Mouse (Mus musculus) limb, embryonic 15.5 days (tissue): ENCODE data around the gene Dnttip1. TPM values are rescaled to one million over a fixed set of nuclear protein-coding genes. Genes with fewer than 3 reads are reported as not detected.

Source experiments
- ATAC-seq: fragments of 200-750 bp; cut with Nextera tagmentation; 2 replicates; pipeline ENCODE4 v1.8.0; 2017; ENCODE audit warnings: low read depth, moderate TSS enrichment; ENCODE audit not compliant: insufficient number of reproducible peaks, low FRiP score, low TSS enrichment
- H3K27ac ChIP-seq: fragments of 300-500 bp; sonication (generic); 2 replicates; pipeline ENCODE4 v1.5.1; 2015; ENCODE audit warnings: moderate library complexity, mild to moderate bottlenecking, inconsistent platforms
- H3K27me3 ChIP-seq: fragments of 300-500 bp; sonication (generic); 2 replicates; pipeline ENCODE4 v1.6.1; 2015; ENCODE audit warnings: inconsistent platforms
- H3K36me3 ChIP-seq: fragments of 300-500 bp; sonication (generic); 2 replicates; pipeline ENCODE4 v1.6.1; 2015; ENCODE audit warnings: inconsistent platforms
- H3K4me1 ChIP-seq: fragments of 300-500 bp; sonication (generic); 2 replicates; pipeline ENCODE4 v1.6.1; 2015; ENCODE audit warnings: inconsistent platforms
- H3K4me2 ChIP-seq: fragments of 300-500 bp; sonication (generic); 2 replicates; pipeline ENCODE4 v1.6.1; 2015; ENCODE audit warnings: mild to moderate bottlenecking, inconsistent platforms
- H3K4me3 ChIP-seq: fragments of 300-500 bp; sonication (generic); 2 replicates; pipeline ENCODE4 v1.5.1; 2015; ENCODE audit warnings: mild to moderate bottlenecking, inconsistent platforms
- H3K9ac ChIP-seq: fragments of 300-500 bp; sonication (generic); 2 replicates; pipeline ENCODE4 v1.6.1; 2015; ENCODE audit warnings: inconsistent platforms
- H3K9me3 ChIP-seq: fragments of 300-500 bp; sonication (generic); 2 replicates; pipeline ENCODE4 v1.6.1; 2016; ENCODE audit warnings: inconsistent platforms
- WGBS: fragments of 180-500 bp; shearing (Covaris S2); methylation state at CpG from one replicate; pipeline ENCODE4 v1.1.7; 2015; 5-methylcytosine and 5-hydroxymethylcytosine counted together
- polyA plus RNA-seq: library from polyadenylated mRNA; unstranded; fragments of >200 nt; fragmentation: Nextera tagmentation; extraction: Ambion mirVana; gene quantifications from 2 replicates; pipeline ENCODE4 v1.2.1, GENCODE M21; 2015

Dnttip1 gene
- polyA plus RNA-seq, 1 experiment from 2014 or later = 61.0 TPM

DNA sequence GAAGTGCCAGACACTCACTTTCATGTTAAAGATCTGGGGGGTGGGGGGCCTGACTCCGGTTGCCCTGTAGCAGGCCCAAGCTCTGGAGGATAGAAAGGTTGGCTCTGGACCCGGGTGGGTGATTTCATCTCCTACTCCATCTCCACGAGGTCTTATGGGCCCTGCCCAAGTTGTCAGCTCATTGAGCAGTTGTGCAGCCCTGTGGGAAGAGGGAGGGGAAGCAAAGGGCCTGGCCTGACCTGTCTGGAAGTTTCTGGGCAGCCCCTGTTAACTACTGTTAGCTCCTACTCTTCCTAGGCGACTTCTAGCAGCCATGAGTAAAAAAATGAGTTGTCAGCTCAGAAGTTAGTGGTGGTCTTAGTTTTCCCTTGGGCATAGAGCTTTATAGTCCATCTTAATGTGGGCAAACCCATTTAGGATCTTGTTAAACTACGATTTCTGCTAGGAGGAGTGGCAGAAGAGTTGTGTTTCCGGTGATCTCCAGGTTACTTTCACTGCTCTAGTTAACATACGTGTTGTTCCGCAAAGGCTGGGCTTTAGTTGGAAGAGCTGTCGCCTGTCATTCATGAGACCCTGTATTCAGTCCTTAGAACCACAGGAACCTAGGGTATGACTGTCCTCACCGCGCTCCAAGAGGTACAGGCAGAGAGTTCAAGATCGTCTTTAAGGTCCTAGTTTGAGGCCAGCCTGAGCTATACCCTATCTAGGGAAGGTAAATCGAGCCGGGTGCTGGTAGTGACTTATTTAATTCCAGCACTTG is 27.6 kb downstream of the Dnttip1 start:
- Histone ChIP-seq H3K36me3 (peaks cover 17% of the 10 kb centered on the region; the same call in 1 of the 2 replicates), H3K9me3 (no peaks in the 10 kb centered on the region), H3K9ac (no peak overlapping the region), H3K4me1 (peaks cover 26% of the 10 kb centered on the region), H3K4me2 (no peak overlapping the region), H3K27me3 (no peaks in the 10 kb centered on the region), H3K27ac (peak overlapping the region; percentile 8; the same call in 1 of the 2 replicates), H3K4me3 (no peak overlapping the region)
- no peak for ATAC-seq
- WGBS = 74% methylated on average over 14 of the region's 14 CpGs

DNA sequence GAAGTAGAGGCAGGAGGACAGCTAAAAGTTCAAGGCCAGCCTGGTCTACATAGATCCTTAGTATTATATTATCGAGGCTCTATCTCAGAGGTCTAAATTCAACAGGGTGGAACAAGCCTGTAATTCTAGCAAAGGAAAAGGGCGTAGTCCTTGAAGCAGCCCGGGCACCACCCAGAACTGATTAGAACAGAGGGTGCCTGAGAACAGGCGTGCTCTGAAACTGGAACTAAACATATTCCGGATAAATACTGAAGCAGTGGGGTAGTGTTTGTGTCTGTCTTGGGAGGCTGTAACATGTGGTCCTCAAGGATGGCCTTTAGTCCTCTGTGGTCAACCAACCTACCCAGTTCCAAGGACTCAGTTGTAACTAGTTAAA is 28.2 kb downstream of the Dnttip1 start:
- Histone ChIP-seq H3K4me3 (no peak overlapping the region), H3K4me2 (no peak overlapping the region), H3K9ac (no peak overlapping the region), H3K4me1 (peaks cover 26% of the 10 kb centered on the region), H3K36me3 (peaks cover 16% of the 10 kb centered on the region; the same call in 1 of the 2 replicates), H3K27ac (peak overlapping the region; percentile 8; the same call in 1 of the 2 replicates), H3K9me3 (no peaks in the 10 kb centered on the region), H3K27me3 (no peaks in the 10 kb centered on the region)
- ATAC-seq = no peak
- WGBS = 82% methylated on average over 5 of the region's 5 CpGs

DNA sequence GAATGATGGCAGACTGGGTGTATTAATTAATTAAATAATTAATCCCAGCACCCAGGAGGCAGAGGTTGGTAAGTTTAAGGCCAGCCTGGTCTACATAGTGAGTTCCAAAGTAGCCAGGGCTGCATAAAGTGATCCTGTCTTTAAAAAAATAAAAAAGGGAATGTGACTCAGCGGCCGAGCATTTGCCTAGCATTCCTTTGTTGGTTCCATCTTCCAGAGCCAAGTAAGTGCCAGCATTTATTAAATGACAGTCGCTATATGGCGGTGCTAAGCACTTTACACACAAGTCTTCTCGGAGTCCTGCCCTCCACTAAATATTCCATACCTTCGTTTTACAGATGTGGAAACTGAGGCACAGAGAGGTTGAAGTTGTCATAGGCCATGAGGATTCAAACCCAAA is 30.3 kb downstream of the Dnttip1 start:
- Histone ChIP-seq H3K4me3 (no peak overlapping the region), H3K9me3 (no peaks in the 10 kb centered on the region), H3K9ac (no peak overlapping the region), H3K4me2 (no peak overlapping the region), H3K36me3 (peaks cover 16% of the 10 kb centered on the region; the same call in 1 of the 2 replicates), H3K27ac (no peak overlapping the region), H3K4me1 (peaks cover 12% of the 10 kb centered on the region), H3K27me3 (no peaks in the 10 kb centered on the region)
- no peak for ATAC-seq
- WGBS = 89% methylated on average over 6 of the region's 6 CpGs

DNA sequence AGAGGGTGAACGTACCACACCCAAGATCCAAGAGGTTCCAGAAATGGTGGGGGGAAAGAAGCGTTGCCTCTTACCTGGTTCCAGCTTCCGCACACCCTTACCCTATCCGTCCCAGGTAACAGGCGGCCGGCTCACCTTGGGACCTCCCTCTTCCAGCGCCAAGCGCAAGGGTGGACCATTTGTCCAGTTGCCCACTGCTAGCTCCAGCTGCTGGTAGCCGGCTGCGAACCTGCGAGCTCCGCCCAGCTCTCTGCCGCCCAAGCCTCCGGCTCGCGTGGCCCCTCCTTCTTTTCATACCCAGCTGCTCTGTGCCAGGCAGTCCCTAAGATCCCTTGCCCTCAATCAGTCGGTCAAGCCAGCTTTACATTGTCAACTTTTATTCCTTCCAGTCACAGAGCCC is 31.0 kb downstream of the Dnttip1 start:
- Histone ChIP-seq H3K27ac (no peak overlapping the region), H3K27me3 (no peaks in the 10 kb centered on the region), H3K36me3 (peaks cover 12% of the 10 kb centered on the region; the same call in 1 of the 2 replicates), H3K4me3 (no peak overlapping the region), H3K4me1 (peaks cover 6% of the 10 kb centered on the region), H3K9me3 (no peaks in the 10 kb centered on the region), H3K9ac (no peak overlapping the region), H3K4me2 (no peak overlapping the region)
- ATAC-seq = no peak
- 62% methylated on average over 17 of the region's 17 CpGs for WGBS

DNA sequence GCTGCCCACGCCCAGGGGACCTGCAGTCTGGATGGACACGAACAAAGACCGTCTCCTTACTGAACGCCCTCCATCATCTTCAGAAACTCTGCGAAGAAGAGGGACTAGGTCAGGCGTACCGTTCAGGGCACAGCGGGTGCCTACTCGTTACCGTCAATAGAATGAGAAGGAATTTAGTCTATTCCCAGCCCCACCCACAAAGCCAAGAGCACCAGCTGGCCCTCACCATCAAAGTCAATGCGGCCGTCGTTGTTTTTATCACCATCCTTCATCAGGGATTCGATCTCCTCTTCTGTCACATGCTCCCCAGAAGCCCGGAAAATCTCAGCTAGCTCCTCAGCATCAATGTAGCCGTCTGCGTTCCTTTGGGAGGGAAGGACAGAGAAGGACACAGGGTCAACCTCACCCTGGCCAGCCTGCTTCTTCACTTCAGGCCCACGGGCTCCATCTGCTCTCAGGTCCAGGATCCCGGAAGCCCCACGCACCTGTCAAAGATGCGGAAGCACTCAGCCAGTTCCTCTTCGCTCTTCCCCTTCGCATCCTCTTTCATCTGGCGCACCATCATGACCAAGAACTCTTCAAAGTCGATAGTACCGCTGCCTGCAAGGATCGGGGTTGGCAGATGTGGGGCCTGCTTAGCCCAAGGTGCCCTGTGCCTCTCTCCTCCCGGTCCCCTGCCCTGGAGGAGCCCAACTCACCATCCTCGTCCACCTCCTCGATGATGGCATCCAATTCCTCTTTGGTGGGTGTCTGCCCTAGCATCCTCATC is 31.6 kb downstream of the Dnttip1 start:
- peaks cover 6% of the 10 kb centered on the region; the same call in 1 of the 2 replicates for H3K36me3 ChIP-seq
- no peak for ATAC-seq
- no peaks in the 10 kb centered on the region for H3K9me3 ChIP-seq
- H3K4me1 ChIP-seq = no peaks in the 10 kb centered on the region
- 81% methylated on average over 30 of the region's 30 CpGs for WGBS
- H3K27ac ChIP-seq = no peak overlapping the region
- no peak overlapping the region for H3K4me2 ChIP-seq
- H3K9ac ChIP-seq = no peak overlapping the region
- no peak overlapping the region for H3K4me3 ChIP-seq
- H3K27me3 ChIP-seq = no peaks in the 10 kb centered on the region

DNA sequence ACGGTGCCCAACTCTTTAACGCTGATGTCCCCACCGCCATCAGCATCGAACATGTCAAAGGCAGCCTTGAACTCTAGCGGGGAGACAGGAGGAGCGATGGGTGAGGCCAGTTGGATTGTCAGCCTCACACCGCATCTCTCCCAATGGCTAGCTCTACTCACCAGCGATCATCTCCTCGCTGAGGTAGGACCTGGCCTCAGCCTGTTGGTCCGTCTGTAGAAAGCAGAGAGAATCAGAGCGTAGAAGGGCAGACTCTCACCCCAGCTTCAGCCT is 32.2 kb downstream of the Dnttip1 start:
- WGBS = 88% methylated on average over 11 of the region's 11 CpGs
- no peak for ATAC-seq
- Histone ChIP-seq H3K9me3 (no peaks in the 10 kb centered on the region), H3K4me1 (no peaks in the 10 kb centered on the region), H3K27me3 (no peaks in the 10 kb centered on the region), H3K27ac (no peak overlapping the region), H3K4me2 (no peak overlapping the region), H3K4me3 (no peak overlapping the region), H3K9ac (no peak overlapping the region), H3K36me3 (peaks cover 4% of the 10 kb centered on the region; the same call in 1 of the 2 replicates)

DNA sequence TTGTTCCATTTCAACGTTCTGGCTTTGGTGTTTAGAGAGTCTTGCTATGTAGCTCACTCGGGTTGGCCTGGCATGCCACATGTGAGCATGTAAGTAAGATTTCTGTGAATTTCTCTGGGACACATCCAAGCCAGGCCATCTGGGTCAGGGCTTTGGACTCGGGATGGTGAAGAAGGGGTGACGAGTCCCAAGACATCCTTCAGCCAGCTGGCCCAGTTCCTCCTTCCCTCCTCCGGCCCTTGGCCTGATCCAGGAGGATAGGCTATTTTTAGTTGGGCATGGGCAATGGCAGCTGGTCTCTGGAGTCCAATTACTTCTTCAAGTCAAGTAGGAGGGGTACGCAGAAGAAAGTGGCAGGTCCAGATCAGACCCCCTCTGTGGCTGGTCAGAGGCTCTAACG is 33.0 kb downstream of the Dnttip1 start:
- no peak overlapping the region for H3K9ac ChIP-seq
- no peak for ATAC-seq
- no peaks in the 10 kb centered on the region for H3K36me3 ChIP-seq
- no peaks in the 10 kb centered on the region for H3K9me3 ChIP-seq
- H3K4me1 ChIP-seq = no peaks in the 10 kb centered on the region
- H3K27ac ChIP-seq = no peak overlapping the region
- H3K4me2 ChIP-seq = no peak overlapping the region
- no peak overlapping the region for H3K4me3 ChIP-seq
- 79% methylated on average over 7 of the region's 7 CpGs for WGBS
- no peaks in the 10 kb centered on the region for H3K27me3 ChIP-seq

DNA sequence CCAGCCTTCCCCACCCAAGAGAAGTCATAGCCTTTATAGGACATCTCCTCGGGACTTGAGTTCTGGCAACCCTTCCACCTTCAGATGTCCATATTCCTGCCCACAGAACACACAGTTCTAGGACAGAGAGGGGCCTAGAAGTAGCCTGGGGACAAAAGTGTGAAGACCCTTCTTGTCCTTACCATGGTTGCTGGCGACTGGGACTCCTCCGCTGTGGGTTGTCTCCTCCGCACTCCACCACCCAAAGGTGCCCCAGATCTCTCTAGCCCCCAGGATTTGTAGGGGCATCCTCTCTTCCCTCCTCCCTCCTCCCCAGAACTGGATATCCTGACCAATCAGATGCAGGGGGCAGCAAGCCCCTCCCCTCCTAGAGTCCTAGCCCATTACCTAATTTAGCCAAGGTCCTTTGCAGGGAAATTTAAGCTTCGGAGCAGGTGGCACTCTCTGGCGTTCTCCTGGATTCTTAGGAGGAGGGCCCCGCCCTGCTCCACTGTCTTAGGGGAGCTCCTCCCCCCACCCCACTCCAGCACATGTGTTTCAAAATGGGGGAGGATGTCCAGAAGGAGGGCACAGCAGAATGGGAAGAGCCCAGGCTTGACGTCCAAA is 33.8 kb downstream of the Dnttip1 start, which contains the start of gene Tnnc2:
Gene Tnnc2 (minus strand): TSS at position 487 of the 606 bp plus-strand sequence.
- H3K9me3 ChIP-seq = no peaks in the 10 kb centered on the region
- no peak within 1 kb of the TSS for H3K27ac ChIP-seq
- H3K9ac ChIP-seq = no peak within 1 kb of the TSS
- H3K4me3 ChIP-seq = no peak within 1 kb of the TSS
- no peaks in the 10 kb centered on the region for H3K36me3 ChIP-seq
- H3K27me3 ChIP-seq = no peaks in the 10 kb centered on the region
- ATAC-seq = no peak
- no peak within 1 kb of the TSS for H3K4me2 ChIP-seq
- peaks cover under 1% of the 10 kb centered on the region for H3K4me1 ChIP-seq
- WGBS = 61% methylated on average over 8 of the region's 8 CpGs

DNA sequence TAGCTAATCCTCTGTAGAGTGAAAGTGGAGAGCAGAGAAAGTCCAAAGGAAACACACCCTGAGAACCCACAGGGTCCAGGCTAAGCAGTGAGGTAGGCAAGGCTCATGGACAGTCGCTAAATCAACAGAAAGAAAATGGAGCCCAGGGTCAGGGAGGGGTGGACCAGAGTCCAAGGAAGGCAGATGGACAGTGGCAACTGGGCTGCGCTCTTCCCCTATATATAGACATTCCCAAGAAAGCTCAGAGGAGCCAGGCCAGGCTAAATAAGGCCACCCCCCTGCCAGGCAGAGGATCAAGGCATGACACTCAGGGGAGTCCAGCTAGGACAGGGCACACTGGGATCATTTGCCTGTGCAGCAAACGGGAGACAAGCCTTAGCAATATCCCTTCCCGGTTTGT is 36.1 kb downstream of the Dnttip1 start:
- Histone ChIP-seq H3K9ac (no peak overlapping the region), H3K36me3 (no peaks in the 10 kb centered on the region), H3K4me3 (no peak overlapping the region), H3K27me3 (no peaks in the 10 kb centered on the region), H3K4me1 (peaks cover 10% of the 10 kb centered on the region), H3K4me2 (no peak overlapping the region), H3K9me3 (no peaks in the 10 kb centered on the region), H3K27ac (no peak overlapping the region)
- WGBS = 61% methylated on average over 4 of the region's 4 CpGs
- ATAC-seq = no peak

DNA sequence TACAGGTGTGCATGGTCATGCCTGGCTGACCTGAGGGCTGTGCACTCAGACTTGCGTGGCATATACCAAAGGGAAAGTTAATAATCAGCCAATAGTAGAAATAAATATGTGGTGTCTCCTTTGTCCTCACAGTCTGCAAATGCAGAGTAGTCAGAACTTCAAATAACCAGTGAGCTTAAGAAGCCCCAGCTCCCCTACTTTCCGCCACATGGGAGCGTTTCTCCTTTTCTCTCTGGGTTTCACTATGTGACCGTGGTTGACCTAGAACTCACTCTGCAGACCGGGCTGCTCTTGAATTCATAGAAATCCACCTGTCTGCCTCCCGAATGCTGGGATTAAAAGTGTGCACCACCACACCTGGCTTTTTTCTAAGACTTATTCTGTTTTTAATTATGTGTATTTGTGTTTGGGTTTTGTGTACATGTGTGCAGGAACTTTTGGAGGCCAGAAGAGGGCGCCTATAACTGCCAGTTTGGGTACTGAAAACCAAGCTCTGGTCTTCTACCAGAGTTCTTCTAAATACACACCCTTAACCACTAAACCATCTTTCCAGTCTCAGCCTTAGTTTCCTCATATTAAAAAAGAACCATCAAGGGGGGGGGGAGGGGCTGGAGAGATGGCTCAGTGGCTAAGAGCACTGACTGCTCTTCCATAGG is 38.3 kb downstream of the Dnttip1 start:
- 78% methylated on average over 7 of the region's 7 CpGs for WGBS
- peaks cover 27% of the 10 kb centered on the region for H3K4me1 ChIP-seq
- ATAC-seq = no peak
- H3K27me3 ChIP-seq = no peaks in the 10 kb centered on the region
- H3K9ac ChIP-seq = no peak overlapping the region
- peaks cover 7% of the 10 kb centered on the region; the same call in 1 of the 2 replicates for H3K36me3 ChIP-seq
- no peak overlapping the region for H3K4me3 ChIP-seq
- H3K27ac ChIP-seq = no peak overlapping the region
- no peaks in the 10 kb centered on the region for H3K9me3 ChIP-seq
- H3K4me2 ChIP-seq = no peak overlapping the region

DNA sequence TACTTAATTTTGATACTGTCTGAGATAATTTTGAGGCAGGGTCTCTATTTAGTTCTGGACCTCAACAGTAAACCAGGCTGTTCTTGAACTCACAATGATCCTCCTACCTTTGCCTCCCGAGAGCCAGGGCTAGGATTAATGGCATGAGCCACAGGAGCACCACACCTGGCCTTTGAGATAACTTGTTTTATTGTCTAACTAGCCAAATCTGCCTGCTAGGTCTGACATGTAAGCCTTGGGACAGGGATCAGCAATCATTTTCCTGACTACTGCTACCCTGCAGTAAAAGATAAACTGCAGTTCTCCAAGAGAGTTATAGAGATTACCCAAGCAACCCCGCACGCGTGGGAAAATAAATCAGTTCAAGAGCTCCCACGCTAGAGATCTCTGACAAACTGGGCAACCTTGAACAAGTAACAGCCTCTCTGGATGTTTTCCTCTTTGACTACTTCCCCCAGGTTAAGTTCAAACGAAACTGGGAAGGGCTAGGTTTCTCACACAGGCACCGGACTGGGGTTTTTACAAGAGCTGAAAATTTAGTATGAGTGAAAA is 39.2 kb downstream of the Dnttip1 start:
- H3K4me2 ChIP-seq = peak overlapping the region; percentile 72

More for the DNA sequence above, 39.2 kb downstream of the Dnttip1 start:
- ATAC-seq = no peak
- Histone ChIP-seq H3K4me1 (peaks cover 27% of the 10 kb centered on the region), H3K36me3 (peaks cover 12% of the 10 kb centered on the region; the same call in 1 of the 2 replicates), H3K9ac (peak overlapping the region; percentile 80), H3K27ac (peak overlapping the region; percentile 93), H3K9me3 (no peaks in the 10 kb centered on the region), H3K27me3 (no peaks in the 10 kb centered on the region), H3K4me3 (peak overlapping the region; percentile 63)
- 6% methylated on average over 7 of the region's 7 CpGs for WGBS
